Mouse (Mus musculus): Measurements from ENCODE around the gene Tsnax. TPM values are rescaled to one million over a fixed set of nuclear protein-coding genes. Genes with fewer than 3 reads are reported as not detected.

Tsnax gene
- polyA plus RNA-seq, 1 experiment: 196 TPM

- peak; percentile 83 to 91 for DNase-seq (ENCODE audit: extremely low spot score in 1 of 2, low spot score in 1 of 2)
Measured at GRCm38 (mm10) chr8:125078771-125079384, 66.1 kb downstream of the Tsnax start.

- no peak for DNase-seq (ENCODE audit: extremely low spot score in 1 of 2, low spot score in 1 of 2)
Measured at GRCm38 (mm10) chr8:125080388-125081344, 67.9 kb downstream of the Tsnax start.

GRCm38 (mm10) chr8:125083746-125084145, 70.9 kb downstream of the Tsnax start:
- DNase-seq (ENCODE audit: extremely low spot score in 1 of 2, low spot score in 1 of 2): no peak

Other genes starting within 250 kb of the Tsnax start
- gene Trim67, start 219.9 kb upstream of the Tsnax start, polyA plus RNA-seq (2012; rRNA removed): 5.2 and 5.3 TPM in 2 replicates
- 102 and 103 TPM in 2 replicates for gene Gnpat, start 150.0 kb upstream of the Tsnax start, polyA plus RNA-seq (2012; rRNA removed)
- 17.2 and 18.1 TPM in 2 replicates for gene 2810004N23Rik, start 149.9 kb upstream of the Tsnax start, polyA plus RNA-seq (2012; rRNA removed)
- gene Exoc8, start 115.3 kb upstream of the Tsnax start, polyA plus RNA-seq (2012; rRNA removed): 15.0 and 17.3 TPM in 2 replicates
- 17.3 and 18.0 TPM in 2 replicates for gene Sprtn, start 115.1 kb upstream of the Tsnax start, polyA plus RNA-seq (2012; rRNA removed)
- 55.8 and 61.7 TPM in 2 replicates for gene Egln1, start 63.7 kb upstream of the Tsnax start, polyA plus RNA-seq (2012; rRNA removed)
- 0.80 and 1.0 TPM in 2 replicates for gene Disc1, start 41.2 kb downstream of the Tsnax start, polyA plus RNA-seq (2012; rRNA removed)

Data from frontal cortex, adult 2 months (tissue).